Mouse (Mus musculus): ENCODE measurements around the gene Smg6.

DNA sequence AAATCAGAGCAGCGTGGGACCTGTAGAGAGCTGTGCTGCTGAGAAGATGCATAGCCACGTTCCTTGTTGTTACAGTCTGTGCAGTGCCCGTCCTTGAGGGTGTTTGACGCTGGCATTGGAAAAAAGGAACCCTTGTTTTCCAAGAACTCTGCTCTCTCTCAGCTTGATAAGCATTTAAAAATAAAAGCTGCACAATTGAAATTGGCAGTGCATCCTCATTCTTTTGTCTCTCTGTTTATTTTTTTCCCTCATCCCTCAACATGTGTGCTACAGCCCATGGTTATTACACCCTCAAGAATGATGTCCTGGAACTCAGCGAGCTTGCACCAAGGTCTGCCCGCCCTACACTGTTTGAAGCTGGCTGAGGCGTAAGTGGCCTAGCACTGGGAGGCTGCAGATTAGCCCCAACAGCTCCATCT, 89.8 kb downstream of the Smg6 start:
- TF ChIP-seq CTCF (IDR thresholded peaks at IDR 0.05; ENCODE audit: extremely low read depth, insufficient read length, insufficient replicate concordance, low read depth, low read length): no peak
- no peak for TF ChIP-seq POLR2A (IDR thresholded peaks at IDR 0.05; ENCODE audit: low read depth, low read length)
